Mouse (Mus musculus): Measurements from ENCODE around the gene Traf3. TPM values are rescaled to one million over a fixed set of nuclear protein-coding genes. Genes with fewer than 3 reads are reported as not detected.

The Traf3 gene
- total RNA-seq (2015), result 12.0 and 12.4 TPM in 2 replicates
- total RNA-seq (2017), result 24.1 and 24.5 TPM in 2 replicates

GRCm38 (mm10) chr12:111165831-111166591 lies at the start of gene Traf3:
Traf3 (plus strand) TSS chr12:111166370.
- ATAC-seq (replicated peaks; ENCODE audit: poor library complexity), result peak; percentile 26

- no peak for ATAC-seq (replicated peaks; ENCODE audit: poor library complexity)
Observed at GRCm38 (mm10) chr12:111119506-111120085, 46.6 kb upstream of the Traf3 start.

- no peak for ATAC-seq (replicated peaks; ENCODE audit: poor library complexity)
Observed at GRCm38 (mm10) chr12:111120976-111121645, 45.1 kb upstream of the Traf3 start.

- ATAC-seq (replicated peaks; ENCODE audit: poor library complexity), result peak; percentile 92
Observed at GRCm38 (mm10) chr12:111122332-111122852, 43.8 kb upstream of the Traf3 start.

- ATAC-seq (replicated peaks; ENCODE audit: poor library complexity), result no peak
Observed at GRCm38 (mm10) chr12:111124601-111125260, 41.4 kb upstream of the Traf3 start.

GRCm38 (mm10) chr12:111125666-111126065 lies 40.5 kb upstream of the Traf3 start:
- ATAC-seq (replicated peaks; ENCODE audit: poor library complexity), result no peak

GRCm38 (mm10) chr12:111134169-111134568 lies 32.0 kb upstream of the Traf3 start:
- no peak for ATAC-seq (replicated peaks; ENCODE audit: poor library complexity)

- no peak for ATAC-seq (replicated peaks; ENCODE audit: poor library complexity)
Observed at GRCm38 (mm10) chr12:111134791-111135733, 31.1 kb upstream of the Traf3 start.

GRCm38 (mm10) chr12:111135953-111136352 lies 30.2 kb upstream of the Traf3 start:
- ATAC-seq (replicated peaks; ENCODE audit: poor library complexity), result no peak

GRCm38 (mm10) chr12:111137079-111137478 lies 29.1 kb upstream of the Traf3 start:
- ATAC-seq (replicated peaks; ENCODE audit: poor library complexity), result peak; percentile 87

- 0 out of 2 replicates have a peak, but pooled peaks have one; percentile 57 for ATAC-seq (replicated peaks; ENCODE audit: poor library complexity)
Observed at GRCm38 (mm10) chr12:111143005-111143508, 23.1 kb upstream of the Traf3 start.

GRCm38 (mm10) chr12:111143509-111144063 lies 22.6 kb upstream of the Traf3 start:
- no peak for ATAC-seq (replicated peaks; ENCODE audit: poor library complexity)

GRCm38 (mm10) chr12:111144598-111144997 lies 21.6 kb upstream of the Traf3 start:
- no peak for ATAC-seq (replicated peaks; ENCODE audit: poor library complexity)

GRCm38 (mm10) chr12:111145269-111145668 lies 20.9 kb upstream of the Traf3 start:
- ATAC-seq (replicated peaks; ENCODE audit: poor library complexity), result no peak

- peak; percentile 51 for ATAC-seq (replicated peaks; ENCODE audit: poor library complexity)
Observed at GRCm38 (mm10) chr12:111149495-111150235, 16.5 kb upstream of the Traf3 start.

- no peak; the same call in 1 of the 2 replicates for ATAC-seq (replicated peaks; ENCODE audit: poor library complexity)
Observed at GRCm38 (mm10) chr12:111150236-111150596, 16.0 kb upstream of the Traf3 start.

- ATAC-seq (replicated peaks; ENCODE audit: poor library complexity), result peak; percentile 33
Observed at GRCm38 (mm10) chr12:111151422-111152156, 14.6 kb upstream of the Traf3 start.

GRCm38 (mm10) chr12:111152579-111152978 lies 13.6 kb upstream of the Traf3 start:
- ATAC-seq (replicated peaks; ENCODE audit: poor library complexity), result no peak

All from megakaryocyte progenitor cell, adult 5-6 weeks (primary cell).